Mouse (Mus musculus): Measurements from ENCODE around the gene Slc25a22. TPM values are rescaled to one million over a fixed set of nuclear protein-coding genes. Genes with fewer than 3 reads are reported as not detected.

Gene Slc25a22
- total and polyA plus RNA-seq, 2 experiments from 2014 or later, result 121 to 148 TPM

- ATAC-seq (ENCODE audit: low FRiP score), result no peak
- no peak for DNase-seq (ENCODE audit: low spot score)
- Histone ChIP-seq H3K9ac (replicated peaks; ENCODE audit: low read length, poor library complexity, severe bottlenecking) (no peak overlapping the region), H3K4me1 (ENCODE audit: insufficient read depth, low read length) (peaks cover 12% of the 10 kb centered on the region; the same call in 1 of the 2 replicates), H3K27me3 (ENCODE audit: insufficient read depth, low read length) (peaks cover 51% of the 10 kb centered on the region), H3K36me3 (ENCODE audit: insufficient read depth, low read length) (peaks cover 28% of the 10 kb centered on the region), H3K9me3 (ENCODE audit: low read length) (no peaks in the 10 kb centered on the region), H3K4me2 (ENCODE audit: low read depth, low read length, poor library complexity, severe bottlenecking) (peak overlapping the region; percentile 80), H3K4me3 (ENCODE audit: low read depth, low read length) (peak overlapping the region; percentile 42), H3K27ac (ENCODE audit: low read depth, low read length) (no peak overlapping the region)
- no peak for TF ChIP-seq CTCF (IDR thresholded peaks at IDR 0.05)
- 22% methylated on average over 5 of the region's 5 CpGs for WGBS
Observed at GRCm38 (mm10) chr7:141462333-141462821, 24.7 kb upstream of the Slc25a22 start.

DNA sequence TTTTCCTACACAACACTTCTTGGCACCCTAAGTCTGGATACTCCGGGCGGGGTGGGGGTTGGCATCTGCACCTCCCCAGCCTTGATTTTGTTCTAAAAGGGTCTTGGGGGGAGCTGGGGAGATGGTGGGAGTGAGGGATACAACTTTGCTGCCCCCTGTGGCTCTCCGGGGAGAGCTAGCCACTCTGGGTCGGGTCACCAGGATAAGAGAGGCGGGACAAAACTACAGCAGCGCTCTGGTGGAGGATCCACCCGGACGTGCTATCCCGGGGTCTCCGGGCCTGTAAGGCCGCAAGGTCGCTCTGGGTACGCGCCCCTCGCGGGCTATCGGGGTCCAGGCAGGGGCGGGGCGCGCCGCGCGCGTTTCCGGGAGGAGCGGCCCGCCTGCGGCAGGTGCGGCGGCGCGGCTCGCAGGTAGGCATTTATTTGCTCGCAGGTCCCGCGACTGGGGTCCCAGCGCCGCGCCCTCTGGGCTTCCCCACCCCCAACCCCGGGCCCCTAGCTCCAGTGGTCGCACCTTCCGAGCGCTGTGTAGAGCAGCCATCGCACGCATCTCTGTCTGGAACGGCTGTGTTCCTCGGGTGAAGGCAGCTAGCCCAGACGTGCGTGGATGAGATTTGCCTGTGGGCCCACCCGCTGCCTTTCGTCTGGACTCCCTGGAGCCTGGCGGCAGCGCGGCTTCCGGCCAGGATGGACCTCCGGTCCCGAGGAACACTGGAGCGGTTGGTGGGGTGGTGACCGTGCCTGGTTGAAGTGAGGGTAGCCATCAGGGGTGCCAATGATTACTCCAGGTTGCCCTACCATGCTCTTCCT, 24.0 kb upstream of the Slc25a22 start:
- Histone ChIP-seq H3K4me1 (ENCODE audit: insufficient read depth, low read length) (peaks cover 9% of the 10 kb centered on the region; the same call in 1 of the 2 replicates), H3K4me2 (ENCODE audit: low read depth, low read length, poor library complexity, severe bottlenecking) (peak overlapping the region; percentile 80), H3K27ac (ENCODE audit: low read depth, low read length) (no peak overlapping the region), H3K36me3 (ENCODE audit: insufficient read depth, low read length) (peaks cover 28% of the 10 kb centered on the region), H3K4me3 (ENCODE audit: low read depth, low read length) (peak overlapping the region; percentile 42), H3K9me3 (ENCODE audit: low read length) (no peaks in the 10 kb centered on the region), H3K9ac (replicated peaks; ENCODE audit: low read length, poor library complexity, severe bottlenecking) (peak overlapping the region; percentile 51), H3K27me3 (ENCODE audit: insufficient read depth, low read length) (peaks cover 51% of the 10 kb centered on the region)
- TF ChIP-seq CTCF (IDR thresholded peaks at IDR 0.05), result peak; percentile 33; the same call in 1 of the 2 replicates
- WGBS, result 3% methylated on average over 42 of the region's 59 CpGs
- no peak for DNase-seq (ENCODE audit: low spot score)
- no peak for ATAC-seq (ENCODE audit: low FRiP score)

- no peak for DNase-seq (ENCODE audit: low spot score)
- H3K4me1 ChIP-seq (ENCODE audit: insufficient read depth, low read length), result peaks cover 15% of the 10 kb centered on the region
- no peak for TF ChIP-seq CTCF (IDR thresholded peaks at IDR 0.05)
- no peak within 1 kb of the TSS for H3K27ac ChIP-seq (ENCODE audit: low read depth, low read length)
- ATAC-seq (ENCODE audit: low FRiP score), result no peak
- peak within 1 kb of the TSS; percentile 51 for H3K9ac ChIP-seq (replicated peaks; ENCODE audit: low read length, poor library complexity, severe bottlenecking)
- WGBS, result 76% methylated on average over 15 of the region's 15 CpGs
- peaks cover 28% of the 10 kb centered on the region for H3K36me3 ChIP-seq (ENCODE audit: insufficient read depth, low read length)
- peak within 1 kb of the TSS; percentile 80 for H3K4me2 ChIP-seq (ENCODE audit: low read depth, low read length, poor library complexity, severe bottlenecking)
- H3K9me3 ChIP-seq (ENCODE audit: low read length), result no peaks in the 10 kb centered on the region
- H3K4me3 ChIP-seq (ENCODE audit: low read depth, low read length), result peak within 1 kb of the TSS; percentile 42
- peaks cover 46% of the 10 kb centered on the region for H3K27me3 ChIP-seq (ENCODE audit: insufficient read depth, low read length)
Observed at GRCm38 (mm10) chr7:141460391-141461113, 22.9 kb upstream of the Slc25a22 start, which contains the start of gene Cracr2b. TSS of gene Cracr2b (plus strand) at chr7:141461094.

- Histone ChIP-seq H3K36me3 (ENCODE audit: insufficient read depth, low read length) (peaks cover 28% of the 10 kb centered on the region), H3K4me2 (ENCODE audit: low read depth, low read length, poor library complexity, severe bottlenecking) (no peak overlapping the region), H3K27ac (ENCODE audit: low read depth, low read length) (no peak overlapping the region), H3K4me1 (ENCODE audit: insufficient read depth, low read length) (peaks cover 13% of the 10 kb centered on the region), H3K9ac (replicated peaks; ENCODE audit: low read length, poor library complexity, severe bottlenecking) (no peak overlapping the region), H3K9me3 (ENCODE audit: low read length) (no peaks in the 10 kb centered on the region), H3K4me3 (ENCODE audit: low read depth, low read length) (no peak overlapping the region), H3K27me3 (ENCODE audit: insufficient read depth, low read length) (peaks cover 43% of the 10 kb centered on the region)
- TF ChIP-seq CTCF (IDR thresholded peaks at IDR 0.05), result no peak
- WGBS, result 79% methylated on average over 5 of the region's 5 CpGs
- ATAC-seq (ENCODE audit: low FRiP score) (no peak), DNase-seq (ENCODE audit: low spot score) (no peak)
Observed at GRCm38 (mm10) chr7:141460001-141460390, 22.3 kb upstream of the Slc25a22 start.

DNA sequence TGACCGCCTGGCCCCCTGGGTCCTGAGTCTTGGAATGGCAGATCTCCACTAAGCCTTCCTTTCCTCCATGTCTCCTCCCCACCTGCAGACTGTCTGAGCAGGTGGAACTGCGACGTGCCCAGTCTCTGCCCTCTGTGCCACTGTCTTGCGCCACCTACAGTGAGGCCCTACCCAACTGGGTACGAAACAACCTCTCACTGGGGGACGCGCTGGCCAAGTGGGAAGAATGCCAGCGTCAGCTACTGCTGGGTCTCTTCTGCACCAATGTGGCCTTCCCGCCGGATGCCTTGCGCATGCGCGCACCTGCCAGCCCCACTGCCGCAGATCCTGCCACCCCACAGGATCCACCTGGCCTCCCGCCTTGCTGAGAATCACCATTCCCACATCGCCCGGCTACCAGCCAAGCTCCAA, 21.6 kb upstream of the Slc25a22 start:
- TF ChIP-seq CTCF (IDR thresholded peaks at IDR 0.05), result no peak
- Histone ChIP-seq H3K27ac (ENCODE audit: low read depth, low read length) (no peak overlapping the region), H3K4me2 (ENCODE audit: low read depth, low read length, poor library complexity, severe bottlenecking) (no peak overlapping the region), H3K9me3 (ENCODE audit: low read length) (no peaks in the 10 kb centered on the region), H3K4me3 (ENCODE audit: low read depth, low read length) (no peak overlapping the region), H3K27me3 (ENCODE audit: insufficient read depth, low read length) (peaks cover 36% of the 10 kb centered on the region), H3K9ac (replicated peaks; ENCODE audit: low read length, poor library complexity, severe bottlenecking) (no peak overlapping the region), H3K36me3 (ENCODE audit: insufficient read depth, low read length) (peaks cover 28% of the 10 kb centered on the region), H3K4me1 (ENCODE audit: insufficient read depth, low read length) (peaks cover 11% of the 10 kb centered on the region)
- no peak for DNase-seq (ENCODE audit: low spot score)
- no peak for ATAC-seq (ENCODE audit: low FRiP score)
- WGBS, result 91% methylated on average over 17 of the region's 17 CpGs

Measured in midbrain, postnatal 0 days (tissue).